Mouse (Mus musculus) midbrain, embryonic 13.5 days (tissue): ENCODE measurements around the gene Zfp961. TPM values are rescaled to one million over a fixed set of nuclear protein-coding genes. Genes with fewer than 3 reads are reported as not detected.
"Not testable (repeated sequence)": the region's sequence is repeated elsewhere in the genome, so short reads cannot be mapped to it uniquely, and the experiment has no call there.

ENCODE experiments used
- ATAC-seq: fragments of 200-750 bp; cut with Nextera tagmentation; 2 replicates; pipeline ENCODE4 v1.8.0; 2017; ENCODE audit warnings: mild to moderate bottlenecking, moderate TSS enrichment, moderate library complexity
- H3K27ac ChIP-seq: fragments of 300-500 bp; sonication (generic); 2 replicates; pipeline ENCODE4 v1.5.1; 2015; ENCODE audit warnings: inconsistent platforms, mild to moderate bottlenecking, moderate library complexity
- H3K27me3 ChIP-seq: fragments of 300-500 bp; sonication (generic); 2 replicates; pipeline ENCODE4 v1.6.1; 2015; ENCODE audit warnings: mild to moderate bottlenecking, inconsistent platforms
- H3K36me3 ChIP-seq: fragments of 300-500 bp; sonication (generic); 2 replicates; pipeline ENCODE4 v1.6.1; 2015; ENCODE audit warnings: mild to moderate bottlenecking, inconsistent platforms
- H3K4me1 ChIP-seq: fragments of 300-500 bp; sonication (generic); replicated peaks from 2 replicates; pipeline ENCODE4 v1.6.1; 2015; ENCODE audit warnings: inconsistent platforms
- H3K4me2 ChIP-seq: fragments of 300-500 bp; sonication (generic); replicated peaks from 2 replicates; pipeline ENCODE4 v1.6.1; 2015; ENCODE audit warnings: moderate library complexity, mild to moderate bottlenecking, inconsistent platforms
- H3K4me3 ChIP-seq: fragments of 300-500 bp; sonication (generic); replicated peaks from 2 replicates; pipeline ENCODE4 v1.5.1; 2015; ENCODE audit warnings: mild to moderate bottlenecking, inconsistent platforms
- H3K9ac ChIP-seq: fragments of 300-500 bp; sonication (generic); replicated peaks from 2 replicates; pipeline ENCODE4 v1.6.1; 2015; ENCODE audit warnings: mild to moderate bottlenecking, inconsistent platforms
- H3K9me3 ChIP-seq: fragments of 300-500 bp; sonication (generic); 2 replicates; pipeline ENCODE4 v1.6.1; 2016; ENCODE audit warnings: mild to moderate bottlenecking, inconsistent platforms
- WGBS: fragments of 180-500 bp; shearing (Covaris S2); methylation state at CpG from one replicate; pipeline ENCODE4 v1.1.7; 2015; 5-methylcytosine and 5-hydroxymethylcytosine counted together
- polyA plus RNA-seq: library from polyadenylated mRNA; unstranded; fragments of >200 nt; fragmentation: Nextera tagmentation; extraction: Ambion mirVana; gene quantifications from 2 replicates; pipeline ENCODE4 v1.2.1, GENCODE M21; 2015

The Zfp961 gene
- 16.5 and 18.8 TPM in 2 replicates for polyA plus RNA-seq

GRCm38 (mm10) chr8:71950482-71951221, at the start of gene Zfp961:
Gene Zfp961 (plus strand): TSS chr8:71951038.
- peaks cover 10% of the 10 kb centered on the region; the same call in 1 of the 2 replicates for H3K9me3 ChIP-seq
- peak; percentile 100 for ATAC-seq
- peaks cover 14% of the 10 kb centered on the region for H3K36me3 ChIP-seq
- H3K9ac ChIP-seq = peak within 1 kb of the TSS; percentile 78
- peak within 1 kb of the TSS; percentile 72 for H3K4me3 ChIP-seq
- 3% methylated on average over 34 of the region's 34 CpGs for WGBS
- peak within 1 kb of the TSS; percentile 55 for H3K4me2 ChIP-seq
- H3K4me1 ChIP-seq = peaks cover 16% of the 10 kb centered on the region
- H3K27me3 ChIP-seq = 0 out of 2 replicates have a peak, but pooled peaks cover under 1% of the 10 kb centered on the region
- peak within 1 kb of the TSS; percentile 85 for H3K27ac ChIP-seq

DNA sequence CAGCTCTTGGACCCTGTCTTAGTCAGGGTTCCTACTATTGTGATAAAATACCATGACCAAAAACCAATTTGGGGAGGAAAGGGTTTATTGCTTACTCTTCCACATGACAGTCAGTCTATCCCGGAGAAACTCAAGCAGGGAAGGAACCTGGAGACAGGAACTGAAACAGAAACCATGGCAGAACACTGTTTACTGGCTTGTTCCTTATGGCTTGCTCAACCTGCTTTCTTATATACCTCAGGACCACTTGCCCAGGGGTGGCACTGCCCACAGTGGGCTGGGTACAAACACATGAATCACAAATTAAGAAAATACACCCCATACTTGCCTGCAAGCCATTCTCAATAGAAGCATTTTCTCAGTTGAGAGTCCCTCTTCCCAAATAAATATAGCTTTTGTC, 47.8 kb upstream of the Zfp961 start:
- not testable (repeated sequence) for H3K27me3 ChIP-seq, ATAC-seq, H3K9ac ChIP-seq, H3K27ac ChIP-seq, H3K4me2 ChIP-seq, H3K36me3 ChIP-seq, H3K4me3 ChIP-seq, H3K4me1 ChIP-seq, H3K9me3 ChIP-seq
- 79% methylated on average over 1 of the region's 1 CpGs for WGBS

- Histone ChIP-seq H3K9ac (no peak overlapping the region), H3K27me3 (peaks cover 4% of the 10 kb centered on the region; the same call in 1 of the 2 replicates), H3K4me1 (peaks cover 11% of the 10 kb centered on the region), H3K4me3 (no peak overlapping the region), H3K9me3 (no peaks in the 10 kb centered on the region), H3K27ac (no peak overlapping the region), H3K36me3 (no peaks in the 10 kb centered on the region), H3K4me2 (no peak overlapping the region)
- WGBS = 100% methylated on average over 1 of the region's 1 CpGs
- no peak for ATAC-seq
Observed at GRCm38 (mm10) chr8:71906809-71907208, 44.0 kb upstream of the Zfp961 start.

DNA sequence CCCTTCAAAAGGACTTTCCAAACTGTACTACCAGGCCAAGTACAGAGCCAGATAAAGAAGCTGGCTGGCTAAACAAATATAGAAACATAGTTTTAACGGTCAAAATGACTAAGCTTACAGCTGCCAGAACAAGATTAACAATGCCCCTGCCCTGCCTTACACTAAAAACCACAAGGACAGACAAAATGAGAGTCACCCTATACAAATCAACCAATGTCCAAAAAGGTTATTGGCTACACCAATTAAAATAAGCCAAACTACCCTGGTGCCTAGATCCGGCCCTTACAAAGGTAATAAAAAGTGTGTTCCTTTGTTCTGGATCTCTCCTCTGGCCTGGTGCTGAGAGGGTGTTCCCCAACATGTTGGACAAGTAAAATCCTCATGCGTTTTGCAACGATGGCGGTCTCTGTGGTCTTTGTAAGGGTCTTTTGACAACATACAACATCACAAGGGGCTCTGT, 43.0 kb upstream of the Zfp961 start:
- ATAC-seq = no peak
- 97% methylated on average over 5 of the region's 5 CpGs for WGBS
- peak overlapping the region; percentile 74 for H3K4me3 ChIP-seq
- H3K4me2 ChIP-seq = peak overlapping the region; percentile 65
- H3K27me3 ChIP-seq = peaks cover 4% of the 10 kb centered on the region; the same call in 1 of the 2 replicates
- peak overlapping the region; percentile 99 for H3K27ac ChIP-seq
- H3K9me3 ChIP-seq = no peaks in the 10 kb centered on the region
- H3K9ac ChIP-seq = no peak overlapping the region
- H3K4me1 ChIP-seq = peaks cover 13% of the 10 kb centered on the region
- H3K36me3 ChIP-seq = no peaks in the 10 kb centered on the region; the same call in 1 of the 2 replicates

DNA sequence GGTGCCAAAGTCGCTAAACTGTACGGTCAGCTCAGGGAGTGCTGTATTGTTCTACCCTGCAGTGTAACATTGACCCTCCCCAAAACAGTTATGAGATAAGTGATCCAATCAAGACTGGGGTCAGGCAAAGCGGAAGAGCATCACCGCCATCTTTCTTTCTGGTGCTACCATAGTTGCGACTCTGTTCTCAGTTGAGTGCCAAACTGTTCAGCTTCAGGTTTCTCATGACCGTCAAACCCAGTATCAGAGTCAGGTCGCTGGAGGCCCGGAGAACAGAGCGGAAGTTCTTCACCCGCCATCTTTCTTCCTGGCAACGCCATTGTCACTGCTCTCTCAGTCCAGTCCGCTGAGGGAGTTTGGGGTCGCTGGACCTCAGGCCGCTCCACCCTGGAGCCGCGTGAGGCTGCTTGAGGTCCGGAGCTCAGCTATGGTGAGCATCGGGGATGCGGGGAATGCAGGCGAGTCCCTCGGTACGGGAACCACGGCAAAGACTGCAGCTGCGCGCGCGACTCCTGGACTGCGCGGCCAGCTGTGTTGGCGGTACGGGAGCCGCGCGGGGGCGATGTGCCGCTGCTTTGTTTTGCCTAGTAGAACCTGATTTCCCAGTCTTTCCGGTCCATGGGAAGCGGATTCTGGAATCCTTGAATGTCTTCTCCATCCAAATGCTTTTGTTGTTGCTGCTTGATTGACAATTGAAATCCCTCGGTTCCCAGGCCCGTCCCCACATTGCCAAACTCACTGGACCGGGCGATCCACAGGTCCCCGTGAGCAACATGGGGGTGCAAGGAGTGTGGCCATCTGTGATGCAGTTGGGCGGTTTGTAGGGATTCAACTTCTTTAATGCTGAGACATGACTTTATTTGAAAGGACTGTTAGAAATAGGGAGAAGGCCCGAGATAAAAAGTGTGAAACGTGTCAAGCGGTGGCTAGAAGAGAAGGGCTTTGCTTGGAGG, 42.3 kb upstream of the Zfp961 start, which contains the start of the genes Zfp882 and Zfp617:
Zfp882 (plus strand) TSS at position 300 of the 953 bp plus-strand sequence.
Zfp617 (plus strand) TSS at position 327 of the 953 bp plus-strand sequence.
- peak; percentile 96 for ATAC-seq
- Histone ChIP-seq H3K27me3 (peaks cover 4% of the 10 kb centered on the region; the same call in 1 of the 2 replicates), H3K36me3 (peaks cover 3% of the 10 kb centered on the region), H3K4me3 (peak within 1 kb of the TSS; percentile 74), H3K4me2 (peak within 1 kb of the TSS; percentile 65), H3K27ac (peak within 1 kb of the TSS; percentile 99), H3K9ac (peak within 1 kb of the TSS; percentile 93), H3K9me3 (no peaks in the 10 kb centered on the region), H3K4me1 (peaks cover 13% of the 10 kb centered on the region)
- WGBS = 6% methylated on average over 47 of the region's 47 CpGs

DNA sequence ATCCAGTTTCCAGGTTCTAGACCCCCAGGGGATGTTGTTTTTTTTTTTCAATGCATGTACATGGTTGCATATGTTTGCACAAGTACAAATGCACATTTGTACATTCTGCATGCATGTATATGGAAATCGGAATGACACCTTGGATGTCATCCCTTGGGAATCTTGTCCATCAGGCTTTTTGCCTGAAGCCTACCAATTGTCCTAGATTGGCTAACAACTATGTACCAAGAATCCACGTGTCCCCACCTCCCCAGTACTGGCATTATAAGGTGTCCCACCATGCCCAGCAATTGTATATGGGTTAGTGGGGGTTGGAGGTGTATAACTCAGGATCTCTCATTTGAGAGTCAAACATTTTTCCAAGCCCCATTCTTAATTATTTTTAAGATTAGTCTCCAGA, 38.6 kb upstream of the Zfp961 start:
- no peak overlapping the region for H3K4me3 ChIP-seq
- no peak overlapping the region for H3K9ac ChIP-seq
- H3K27ac ChIP-seq = no peak overlapping the region
- no peak for ATAC-seq
- WGBS = 93% methylated on average over 2 of the region's 2 CpGs
- H3K4me2 ChIP-seq = no peak overlapping the region
- peaks cover 35% of the 10 kb centered on the region for H3K36me3 ChIP-seq
- H3K27me3 ChIP-seq = no peaks in the 10 kb centered on the region
- no peaks in the 10 kb centered on the region for H3K9me3 ChIP-seq
- H3K4me1 ChIP-seq = peaks cover 13% of the 10 kb centered on the region

- peak overlapping the region; percentile 75 for H3K4me3 ChIP-seq
- ATAC-seq = peak; percentile 100
- H3K9ac ChIP-seq = peak overlapping the region; percentile 83
- peak overlapping the region; percentile 97 for H3K27ac ChIP-seq
- H3K4me1 ChIP-seq = peaks cover 14% of the 10 kb centered on the region
- under 1% methylated on average over 57 of the region's 57 CpGs for WGBS
- H3K36me3 ChIP-seq = peaks cover 13% of the 10 kb centered on the region
- H3K27me3 ChIP-seq = no peaks in the 10 kb centered on the region
- peak overlapping the region; percentile 70 for H3K4me2 ChIP-seq
- no peaks in the 10 kb centered on the region for H3K9me3 ChIP-seq
Observed at GRCm38 (mm10) chr8:71922567-71923401, 28.1 kb upstream of the Zfp961 start.

DNA sequence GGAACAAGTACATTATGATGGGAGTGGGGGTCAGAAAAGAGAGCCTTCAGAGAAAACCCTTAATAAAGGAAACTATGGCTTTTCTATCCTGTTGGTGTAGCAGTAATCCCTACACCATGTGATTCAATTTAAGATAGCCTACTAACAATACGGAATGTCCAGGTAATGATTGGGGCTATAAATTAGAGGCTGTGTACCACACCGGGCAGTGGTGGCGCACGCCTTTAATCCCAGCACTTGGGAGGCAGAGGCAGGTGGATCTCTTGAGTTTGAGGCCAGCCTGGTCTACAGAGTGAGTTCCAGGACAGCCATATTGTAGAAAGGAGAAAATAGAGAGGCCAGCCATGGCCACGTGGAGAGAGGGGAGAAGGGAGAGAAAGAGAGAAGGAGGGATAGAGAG, 25.0 kb upstream of the Zfp961 start:
- no peaks in the 10 kb centered on the region for H3K27me3 ChIP-seq
- no peak overlapping the region for H3K4me2 ChIP-seq
- peaks cover 21% of the 10 kb centered on the region for H3K36me3 ChIP-seq
- ATAC-seq = no peak
- no peaks in the 10 kb centered on the region for H3K9me3 ChIP-seq
- no peak overlapping the region for H3K4me3 ChIP-seq
- peaks cover 14% of the 10 kb centered on the region for H3K4me1 ChIP-seq
- 96% methylated on average over 5 of the region's 5 CpGs for WGBS
- H3K27ac ChIP-seq = no peak overlapping the region
- H3K9ac ChIP-seq = no peak overlapping the region

- Histone ChIP-seq H3K4me3 (no peak overlapping the region), H3K9me3 (no peaks in the 10 kb centered on the region), H3K4me2 (no peak overlapping the region), H3K9ac (no peak overlapping the region), H3K36me3 (peaks cover 28% of the 10 kb centered on the region), H3K27ac (no peak overlapping the region), H3K27me3 (no peaks in the 10 kb centered on the region), H3K4me1 (peaks cover 14% of the 10 kb centered on the region)
- no peak for ATAC-seq
- WGBS = 98% methylated on average over 3 of the region's 3 CpGs
Observed at GRCm38 (mm10) chr8:71926551-71926950, 24.3 kb upstream of the Zfp961 start.

GRCm38 (mm10) chr8:71927779-71928178, 23.1 kb upstream of the Zfp961 start:
- peaks cover 33% of the 10 kb centered on the region for H3K36me3 ChIP-seq
- no peaks in the 10 kb centered on the region for H3K9me3 ChIP-seq
- H3K9ac ChIP-seq = no peak overlapping the region
- H3K4me2 ChIP-seq = no peak overlapping the region
- H3K27ac ChIP-seq = no peak overlapping the region
- no peaks in the 10 kb centered on the region for H3K27me3 ChIP-seq
- no peak for ATAC-seq
- no peak overlapping the region for H3K4me3 ChIP-seq
- peaks cover 12% of the 10 kb centered on the region for H3K4me1 ChIP-seq

DNA sequence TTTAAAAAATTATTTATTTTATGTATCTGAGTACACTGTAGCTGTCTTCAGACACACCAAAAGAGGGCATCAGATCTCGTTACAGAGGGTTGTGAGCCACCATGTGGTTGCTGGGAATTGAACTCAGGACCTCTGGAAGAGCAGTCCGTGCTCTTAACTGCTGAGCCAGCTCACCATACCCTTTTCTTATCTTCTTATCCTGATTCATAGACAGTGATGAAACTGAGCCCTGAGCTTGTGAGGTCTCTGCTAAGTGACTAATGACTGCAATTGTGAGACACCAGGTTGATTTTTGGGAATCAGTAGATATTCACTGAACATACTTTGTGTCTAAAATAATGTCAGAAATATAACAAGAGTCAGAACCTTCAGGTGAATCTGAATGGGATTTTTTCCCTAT, 12.8 kb upstream of the Zfp961 start:
- ATAC-seq, H3K4me3 ChIP-seq, H3K9me3 ChIP-seq, H3K27ac ChIP-seq, H3K4me1 ChIP-seq, H3K27me3 ChIP-seq, H3K9ac ChIP-seq, H3K4me2 ChIP-seq: not testable (repeated sequence)
- 82% methylated on average over 2 of the region's 2 CpGs for WGBS
- peaks cover 11% of the 10 kb centered on the region for H3K36me3 ChIP-seq
